Mouse (Mus musculus): ENCODE results near the gene Gcfc2.

DNA sequence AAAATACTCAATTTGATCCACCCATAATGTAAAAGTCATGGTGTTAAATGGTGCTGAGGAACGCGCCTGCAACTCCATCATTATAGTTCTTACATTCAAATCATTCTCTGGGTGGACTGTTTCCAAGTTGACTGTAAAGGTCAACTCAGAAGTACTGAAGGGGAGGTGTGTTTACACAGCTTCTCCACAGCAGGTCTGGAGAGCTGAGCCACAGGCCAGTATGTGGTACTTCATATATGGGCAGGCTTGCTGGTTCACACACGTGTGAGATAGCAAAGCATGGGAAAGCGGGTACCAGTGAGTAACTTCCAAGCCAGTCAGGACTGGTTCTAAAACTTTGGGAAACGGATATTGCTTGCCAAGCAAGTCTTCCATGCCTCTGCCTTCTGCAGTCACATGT is 31.7 kb downstream of the Gcfc2 start:
- TF ChIP-seq CTCF (IDR thresholded peaks at IDR 0.05; ENCODE audit: control insufficient read depth, insufficient read depth, insufficient replicate concordance, low read depth, low read length) (no peak), POLR2A (IDR thresholded peaks at IDR 0.05; ENCODE audit: control insufficient read depth, low read depth, low read length) (no peak)

Data from testis, adult 2 months (tissue).